Comparison of ENCODE assay signal across 27 mouse cellular contexts in genomic region chr7:66176256-66176655, GRCm38 (mm10).
DNase-seq lines count a peak whose midpoint lies in the region; ATAC-seq and TF ChIP-seq lines count a peak whose summit lies in the region.
"Had no signal": no experiment of that assay in that cellular context is flagged by ENCODE, and none has a peak within 500 bp of the region (broad histone marks: within the 10 kb centered on the region; RNA-seq: fewer than 3 reads in every experiment).

No protein-coding gene starts in this region.

- H3K4me1 ChIP-seq in liver, embryonic 15.5 days (replicated peaks): peaks cover 33% of the 10 kb centered on the region
- H3K4me1 ChIP-seq in small intestine, adult 2 months (ENCODE audit: control insufficient read depth, insufficient read depth, insufficient read length, low read length): no peaks in the 10 kb centered on the region
- H3K4me1 ChIP-seq: forebrain, embryonic 12.5 days; hindbrain, embryonic 13.5 days; midbrain, embryonic 13.5 days had no signal

- 0 out of 2 replicates have a peak overlapping the region, but pooled peaks have one; percentile 4 for H3K4me2 ChIP-seq in liver, embryonic 15.5 days
- H3K4me2 ChIP-seq: embryonic facial prominence, embryonic 13.5 days; forebrain, embryonic 12.5 days; heart, embryonic 12.5 days; hindbrain, embryonic 13.5 days; limb, embryonic 12.5 days; midbrain, embryonic 13.5 days; neural tube, embryonic 13.5 days had no signal

- peaks cover 44% of the 10 kb centered on the region for H3K36me3 ChIP-seq in liver, embryonic 15.5 days (replicated peaks)
- H3K36me3 ChIP-seq in small intestine, adult 2 months (ENCODE audit: control insufficient read depth, insufficient read depth, low read length): no peaks in the 10 kb centered on the region

- H3K4me3 ChIP-seq in liver, embryonic 15.5 days (replicated peaks): no peak overlapping the region
- H3K4me3 ChIP-seq in small intestine, adult 2 months (ENCODE audit: low read depth, low read length): no peak overlapping the region
- H3K4me3 ChIP-seq: embryonic facial prominence, embryonic 13.5 days; forebrain, embryonic 12.5 days; heart, embryonic 12.5 days; hindbrain, embryonic 13.5 days; left cerebral cortex, adult 2 months; limb, embryonic 12.5 days; midbrain, embryonic 13.5 days; neural tube, embryonic 13.5 days had no signal

- no peak overlapping the region for H3K9ac ChIP-seq in liver, embryonic 15.5 days
- H3K9ac ChIP-seq: embryonic facial prominence, embryonic 13.5 days; forebrain, embryonic 12.5 days; forebrain, postnatal 0 days; heart, embryonic 12.5 days; hindbrain, embryonic 13.5 days; limb, embryonic 12.5 days; liver, embryonic 14.5 days; midbrain, embryonic 13.5 days; neural tube, embryonic 13.5 days had no signal

- peak overlapping the region; percentile 14; the same call in 1 of the 2 replicates for H3K27ac ChIP-seq in liver, embryonic 15.5 days (replicated peaks)
- H3K27ac ChIP-seq in small intestine, adult 2 months (ENCODE audit: insufficient read depth, low read depth, low read length): peak overlapping the region; percentile 11; the same call in 1 of the 2 replicates
- H3K27ac ChIP-seq: embryonic facial prominence, embryonic 13.5 days; forebrain, embryonic 12.5 days; hindbrain, embryonic 13.5 days; left cerebral cortex, adult 2 months; limb, embryonic 12.5 days; liver, embryonic 14.5 days; midbrain, embryonic 13.5 days; neural tube, embryonic 13.5 days had no signal

- peak; percentile 87 for DNase-seq in heart, adult 11 months
- no peak for DNase-seq in heart, adult 8-10 months (ENCODE audit: low spot score)
- DNase-seq in spleen, postnatal 36 days (ENCODE audit: low spot score in 2 of 2): peak; percentile 50 to 55
- no peak for DNase-seq in spleen, postnatal 14 days (ENCODE audit: low spot score in 2 of 2)
- no peak for DNase-seq in frontal cortex, postnatal 10 days (ENCODE audit: low spot score in 2 of 2)
- DNase-seq: cerebellum, adult 18-20 months; cerebellum, postnatal 10 days; forebrain, postnatal 0 days; gastrocnemius, postnatal 14 days; heart, postnatal 4 days; kidney, adult 9 months; kidney, postnatal 14 days; right cerebral cortex, adult 18-20 months; thymus, postnatal 25 days had no signal

- WGBS in liver, embryonic 15.5 days (ENCODE audit: insufficient replicate concordance): 77% methylated on average over 4 of the region's 4 CpGs
- WGBS in small intestine, adult 2 months: 89% methylated on average over 4 of the region's 4 CpGs

- no peaks in the 10 kb centered on the region for H3K9me3 ChIP-seq in liver, embryonic 15.5 days (replicated peaks)
- H3K9me3 ChIP-seq: embryonic facial prominence, embryonic 13.5 days; forebrain, embryonic 12.5 days; heart, embryonic 12.5 days; hindbrain, embryonic 13.5 days; limb, embryonic 12.5 days; midbrain, embryonic 13.5 days; neural tube, embryonic 13.5 days had no signal

- no peak for TF ChIP-seq CTCF in small intestine, adult 2 months (IDR thresholded peaks at IDR 0.05; ENCODE audit: extremely low read depth, insufficient read length, insufficient replicate concordance, low read depth, low read length)

- H3K27me3 ChIP-seq in liver, embryonic 15.5 days: 0 out of 2 replicates have a peak, but pooled peaks cover 4% of the 10 kb centered on the region
- no peaks in the 10 kb centered on the region for H3K27me3 ChIP-seq in small intestine, adult 2 months (ENCODE audit: control insufficient read depth, insufficient read depth, low read length)
- H3K27me3 ChIP-seq: embryonic facial prominence, embryonic 13.5 days; forebrain, embryonic 12.5 days; heart, embryonic 12.5 days; hindbrain, embryonic 13.5 days; limb, embryonic 12.5 days; midbrain, embryonic 13.5 days; neural tube, embryonic 13.5 days had no signal

- TF ChIP-seq POLR2A in small intestine, adult 2 months (IDR thresholded peaks at IDR 0.05; ENCODE audit: low read depth, low read length): no peak

- no peak for ATAC-seq in liver, embryonic 15.5 days (ENCODE audit: insufficient read depth)
- no peak for ATAC-seq in cerebellum, adult (ENCODE audit: insufficient number of reproducible peaks, low FRiP score, low TSS enrichment)
- ATAC-seq: forebrain, postnatal 0 days; intestine, embryonic 16.5 days; midbrain, embryonic 13.5 days had no signal

Comparison
In these comparisons a context has a peak if more than half of its experiments do, and no peak if none do; other contexts are left out.
1. DNase-seq: peak in heart, adult 11 months (single experiment) and spleen, postnatal 36 days (2 of 2); none in heart, adult 8-10 months (single experiment), spleen, postnatal 14 days (0 of 2) and frontal cortex, postnatal 10 days (0 of 2).